Mouse (Mus musculus) hindbrain, postnatal 0 days (tissue): Measurements from ENCODE around the gene Kirrel3. TPM values are rescaled to one million over a fixed set of nuclear protein-coding genes. Genes with fewer than 3 reads are reported as not detected.

Experiments
- ATAC-seq: fragments of 200-750 bp; cut with Nextera tagmentation; 2 replicates; pipeline ENCODE4 v1.8.0; 2017; ENCODE audit warnings: mild to moderate bottlenecking, moderate TSS enrichment, moderate library complexity
- DNase-seq: peaks from one replicate; pipeline ENCODE4 v3.0.0-alpha.2; 2015; ENCODE audit warnings: low spot score
- H3K27ac ChIP-seq: fragments of 300-500 bp; sonication (generic); 2 replicates; pipeline ENCODE4 v1.5.1; 2014; ENCODE audit warnings: mild to moderate bottlenecking
- H3K27me3 ChIP-seq: fragments of 300-500 bp; sonication (generic); 2 replicates; pipeline ENCODE4 v1.6.1; 2014; ENCODE audit warnings: low read length, mixed read lengths; ENCODE audit not compliant: insufficient read depth
- H3K36me3 ChIP-seq: fragments of 300-500 bp; sonication (generic); 2 replicates; pipeline ENCODE4 v1.6.1; 2014; ENCODE audit warnings: low read length, mixed read lengths; ENCODE audit not compliant: insufficient read depth
- H3K4me1 ChIP-seq: fragments of 300-500 bp; sonication (generic); 2 replicates; pipeline ENCODE4 v1.6.1; 2014; ENCODE audit warnings: antibody characterized with exemption, low read length, mixed read lengths; ENCODE audit not compliant: insufficient read depth
- H3K4me2 ChIP-seq: fragments of 300-500 bp; sonication (generic); 2 replicates; pipeline ENCODE4 v1.6.1; 2014; ENCODE audit warnings: low read depth, mild to moderate bottlenecking, low read length, moderate library complexity, mixed read lengths
- H3K4me3 ChIP-seq: fragments of 300-500 bp; sonication (generic); 2 replicates; pipeline ENCODE4 v1.5.1; 2014; ENCODE audit warnings: low read length
- H3K9ac ChIP-seq: fragments of 300-500 bp; sonication (generic); replicated peaks from 2 replicates; pipeline ENCODE4 v1.6.1; 2014; ENCODE audit warnings: mild to moderate bottlenecking, low read length, moderate library complexity, mixed read lengths
- H3K9me3 ChIP-seq: fragments of 300-500 bp; sonication (generic); 2 replicates; pipeline ENCODE4 v1.6.1; 2016; ENCODE audit warnings: low read length, mixed read lengths
- CTCF ChIP-seq: IDR thresholded peaks from 2 replicates; pipeline ENCODE4 v1.5.1; 2016; ENCODE audit warnings: antibody characterized with exemption, control low read depth, low read depth
- WGBS: fragments of 180-500 bp; shearing (Covaris S2); extraction: QIAGEN DNeasy Blood & Tissue Kit; methylation state at CpG from one replicate; pipeline ENCODE4 v1.1.7; 2014; 5-methylcytosine and 5-hydroxymethylcytosine counted together
- polyA plus RNA-seq: library from polyadenylated mRNA; unstranded; fragments of >200 nt; fragmentation: Nextera tagmentation; extraction: Ambion mirVana; gene quantifications from 2 replicates; pipeline ENCODE4 v1.2.1, GENCODE M21; 2015
- total RNA-seq: library from RNA; depleted of rRNA; stranded (reverse); fragments of >200 nt; gene quantifications from 2 replicates; pipeline ENCODE4 v1.2.3, GENCODE M21; 2014; rRNA removed

Kirrel3 gene
- total RNA-seq: 34.9 and 40.6 TPM in 2 replicates
- 44.5 and 44.9 TPM in 2 replicates for polyA plus RNA-seq

- Histone ChIP-seq H3K9ac (peak within 1 kb of the TSS; percentile 55), H3K27ac (peak within 1 kb of the TSS; percentile 69), H3K27me3 (no peaks in the 10 kb centered on the region), H3K4me3 (peak within 1 kb of the TSS; percentile 51), H3K4me2 (peak within 1 kb of the TSS; percentile 75), H3K9me3 (no peaks in the 10 kb centered on the region), H3K36me3 (no peaks in the 10 kb centered on the region), H3K4me1 (no peaks in the 10 kb centered on the region)
- 0% methylated on average over 33 of the region's 35 CpGs for WGBS
- TF ChIP-seq CTCF: peak; percentile 75
- DNase-seq (peak; percentile 85), ATAC-seq (peak; percentile 74)
Observed at GRCm38 (mm10) chr9:34485759-34486431, at the start of gene Kirrel3. Kirrel3 (plus strand) TSS chr9:34485894.

GRCm38 (mm10) chr9:34440721-34441120 is 45.0 kb upstream of the Kirrel3 start:
- Histone ChIP-seq H3K27ac (no peak overlapping the region), H3K4me3 (no peak overlapping the region), H3K9me3 (no peaks in the 10 kb centered on the region), H3K4me2 (no peak overlapping the region), H3K27me3 (no peaks in the 10 kb centered on the region), H3K9ac (no peak overlapping the region), H3K4me1 (no peaks in the 10 kb centered on the region), H3K36me3 (no peaks in the 10 kb centered on the region)
- 81% methylated on average over 4 of the region's 4 CpGs for WGBS
- TF ChIP-seq CTCF: no peak
- ATAC-seq (no peak), DNase-seq (no peak)

- Histone ChIP-seq H3K27ac (no peak overlapping the region), H3K36me3 (no peaks in the 10 kb centered on the region), H3K4me3 (no peak overlapping the region), H3K27me3 (no peaks in the 10 kb centered on the region), H3K9ac (no peak overlapping the region), H3K4me1 (no peaks in the 10 kb centered on the region), H3K4me2 (no peak overlapping the region), H3K9me3 (no peaks in the 10 kb centered on the region)
- 69% methylated on average over 4 of the region's 4 CpGs for WGBS
- DNase-seq (no peak), ATAC-seq (no peak)
- no peak for TF ChIP-seq CTCF
Observed at GRCm38 (mm10) chr9:34443950-34444349, 41.7 kb upstream of the Kirrel3 start.

- no peak overlapping the region for H3K4me3 ChIP-seq
- no peak overlapping the region for H3K27ac ChIP-seq
- no peak for DNase-seq
- no peaks in the 10 kb centered on the region for H3K4me1 ChIP-seq
- no peaks in the 10 kb centered on the region; the same call in 1 of the 2 replicates for H3K9me3 ChIP-seq
- no peak overlapping the region for H3K4me2 ChIP-seq
- no peak for ATAC-seq
- no peaks in the 10 kb centered on the region for H3K27me3 ChIP-seq
- H3K9ac ChIP-seq: no peak overlapping the region
- 62% methylated on average over 15 of the region's 15 CpGs for WGBS
- no peak for TF ChIP-seq CTCF
- H3K36me3 ChIP-seq: no peaks in the 10 kb centered on the region
Observed at GRCm38 (mm10) chr9:34446497-34447350, 39.0 kb upstream of the Kirrel3 start.

GRCm38 (mm10) chr9:34447736-34448135 is 38.0 kb upstream of the Kirrel3 start:
- ATAC-seq (no peak), DNase-seq (no peak)
- no peak overlapping the region for H3K9ac ChIP-seq
- no peak overlapping the region for H3K4me3 ChIP-seq
- H3K27ac ChIP-seq: no peak overlapping the region
- 88% methylated on average over 2 of the region's 2 CpGs for WGBS
- no peaks in the 10 kb centered on the region; the same call in 1 of the 2 replicates for H3K9me3 ChIP-seq
- TF ChIP-seq CTCF: no peak
- no peak overlapping the region for H3K4me2 ChIP-seq
- H3K4me1 ChIP-seq: no peaks in the 10 kb centered on the region
- no peaks in the 10 kb centered on the region for H3K36me3 ChIP-seq
- H3K27me3 ChIP-seq: no peaks in the 10 kb centered on the region

GRCm38 (mm10) chr9:34448467-34448866 is 37.2 kb upstream of the Kirrel3 start:
- Histone ChIP-seq H3K9me3 (no peaks in the 10 kb centered on the region; the same call in 1 of the 2 replicates), H3K4me1 (no peaks in the 10 kb centered on the region), H3K9ac (no peak overlapping the region), H3K27ac (no peak overlapping the region), H3K27me3 (no peaks in the 10 kb centered on the region), H3K4me3 (no peak overlapping the region), H3K4me2 (no peak overlapping the region), H3K36me3 (no peaks in the 10 kb centered on the region)
- ATAC-seq (no peak), DNase-seq (no peak)
- WGBS: 79% methylated on average over 4 of the region's 4 CpGs
- no peak for TF ChIP-seq CTCF
